Mouse (Mus musculus): ENCODE data around the gene Fanca. TPM values are rescaled to one million over a fixed set of nuclear protein-coding genes. Genes with fewer than 3 reads are reported as not detected.

The Fanca gene
- polyA plus RNA-seq, 1 experiment from 2014 or later, result 35.3 TPM

DNA sequence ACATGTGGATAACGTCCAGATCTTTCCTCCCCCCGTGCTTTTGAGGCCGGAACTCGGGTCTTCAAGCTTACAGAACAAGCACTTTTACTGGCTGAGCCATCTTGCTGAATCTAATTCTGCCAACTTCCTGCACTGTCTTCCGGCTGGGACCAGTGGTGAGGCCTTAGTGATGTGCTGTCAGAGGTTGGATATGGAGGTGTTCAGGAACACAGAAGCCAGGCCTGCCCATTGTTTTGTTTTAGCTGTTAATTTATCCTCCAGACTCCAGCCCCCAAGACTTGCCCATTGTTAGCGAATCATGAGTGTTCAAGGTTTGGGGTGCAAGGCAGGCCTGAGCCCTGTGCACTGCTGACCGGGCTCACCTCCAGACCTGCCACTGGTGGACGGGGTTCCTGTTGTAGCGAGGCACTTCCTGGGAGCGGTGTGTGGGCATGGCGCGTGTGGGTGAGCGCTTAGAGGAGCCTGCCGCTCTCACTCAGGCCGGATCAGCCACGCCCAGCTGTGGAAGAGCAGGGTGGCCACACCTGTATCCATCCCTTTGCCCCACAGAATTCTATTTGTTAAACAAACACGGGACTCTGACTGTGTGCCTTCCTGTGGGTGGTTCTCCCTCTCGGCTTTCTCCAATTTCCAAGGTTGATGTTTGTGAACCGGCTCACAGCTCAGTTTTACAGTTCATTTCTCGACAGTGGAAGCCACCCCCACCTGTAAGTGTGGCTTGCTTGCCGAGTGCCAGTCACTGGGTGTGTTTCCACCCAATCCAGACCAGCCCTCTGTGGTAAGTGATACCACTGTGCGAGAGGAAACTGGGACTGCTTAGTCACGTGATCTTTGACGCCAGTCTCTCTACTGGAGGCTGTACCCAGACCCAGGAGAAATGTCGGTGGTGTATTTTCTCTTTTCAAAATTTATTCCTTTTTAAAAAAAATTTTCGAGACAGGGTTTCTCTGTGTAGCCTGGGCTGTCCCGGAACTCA, 23.0 kb upstream of the Fanca start:
- H3K4me1 ChIP-seq (replicated peaks), result 0 out of 2 replicates have a peak, but pooled peaks cover 7% of the 10 kb centered on the region
- H3K9me3 ChIP-seq, result peaks cover 6% of the 10 kb centered on the region; the same call in 1 of the 2 replicates
- DNase-seq (ENCODE audit: low spot score), result no peak

DNA sequence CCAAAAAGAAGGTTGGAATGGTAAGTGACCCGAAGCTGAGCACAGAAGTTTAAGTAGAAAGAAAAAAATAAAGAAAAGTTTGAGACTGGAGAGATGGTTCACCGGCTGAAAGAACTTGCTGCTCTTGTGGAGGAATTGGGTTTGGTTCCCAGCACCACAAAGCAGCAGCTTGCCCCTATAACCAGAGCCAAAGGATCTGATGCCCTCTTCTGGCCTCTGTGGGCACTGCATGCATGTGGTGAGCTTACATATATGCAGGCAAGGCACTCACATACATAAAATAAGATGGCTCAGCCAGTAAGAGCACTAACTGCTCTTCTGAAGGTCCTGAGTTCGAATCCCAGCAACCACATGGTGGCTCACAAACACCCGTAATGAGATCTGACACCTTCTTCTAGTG, 21.7 kb upstream of the Fanca start:
- H3K27ac ChIP-seq, result no peak overlapping the region
- DNase-seq (ENCODE audit: low spot score), result no peak
- peaks cover 6% of the 10 kb centered on the region; the same call in 1 of the 2 replicates for H3K9me3 ChIP-seq
- H3K27me3 ChIP-seq (ENCODE audit: insufficient read depth, poor library complexity, severe bottlenecking), result no peaks in the 10 kb centered on the region
- WGBS, result 96% methylated on average over 4 of the region's 4 CpGs
- 0 out of 2 replicates have a peak, but pooled peaks cover 7% of the 10 kb centered on the region for H3K4me1 ChIP-seq (replicated peaks)
- no peak overlapping the region for H3K4me3 ChIP-seq
- H3K36me3 ChIP-seq, result peaks cover 18% of the 10 kb centered on the region

More for the DNA sequence above, 23.0 kb upstream of the Fanca start:
- Histone ChIP-seq H3K36me3 (peaks cover 18% of the 10 kb centered on the region), H3K27me3 (ENCODE audit: insufficient read depth, poor library complexity, severe bottlenecking) (no peaks in the 10 kb centered on the region), H3K27ac (no peak overlapping the region), H3K4me3 (no peak overlapping the region)
- 86% methylated on average over 27 of the region's 27 CpGs for WGBS

DNA sequence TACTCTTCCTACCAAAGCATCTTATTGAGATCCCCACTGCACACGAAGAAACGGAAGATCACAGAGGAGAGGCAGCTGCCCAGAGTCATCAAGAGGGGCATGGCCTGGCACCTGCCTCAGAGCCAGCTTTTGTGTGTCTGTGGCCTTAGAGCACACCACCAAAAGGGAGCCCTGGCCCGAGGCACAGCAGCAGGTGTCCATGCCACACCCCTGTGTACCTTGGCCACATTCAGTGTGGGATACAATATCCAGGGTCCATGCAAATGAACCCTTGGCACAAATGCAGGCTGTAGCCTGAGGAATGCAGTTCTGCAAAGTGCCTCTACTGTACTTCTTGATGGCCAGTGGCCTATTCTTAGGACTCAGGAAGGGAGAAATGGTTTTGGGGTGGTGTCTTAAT, 19.1 kb upstream of the Fanca start:
- no peak overlapping the region for H3K27ac ChIP-seq

DNA sequence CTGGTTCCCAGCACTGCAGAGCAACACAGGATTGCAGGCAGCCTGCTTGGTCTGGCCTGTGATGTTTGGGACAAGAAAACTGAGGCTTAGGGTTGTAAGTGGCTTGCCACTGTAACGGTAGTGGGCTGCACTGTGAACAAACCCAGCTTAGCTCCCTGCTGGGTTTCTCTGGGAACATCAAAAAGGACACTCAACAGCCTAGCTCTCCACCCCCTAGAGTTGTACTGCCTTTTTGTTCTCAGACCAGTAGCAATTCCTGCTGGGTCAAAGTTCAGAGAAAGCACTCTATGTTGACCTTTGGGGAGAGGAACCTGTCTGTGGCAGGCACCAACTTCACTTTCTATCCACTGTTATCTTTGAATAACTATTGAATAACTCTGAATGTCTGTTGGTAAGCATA, 16.1 kb upstream of the Fanca start:
- WGBS, result 0% methylated on average over 1 of the region's 1 CpGs
- 0 out of 2 replicates have a peak, but pooled peaks cover under 1% of the 10 kb centered on the region for H3K36me3 ChIP-seq
- H3K27ac ChIP-seq, result peak overlapping the region; percentile 90
- peak overlapping the region; percentile 87 for H3K4me3 ChIP-seq
- H3K9me3 ChIP-seq, result no peaks in the 10 kb centered on the region
- H3K4me1 ChIP-seq (replicated peaks), result peaks cover 33% of the 10 kb centered on the region
- DNase-seq (ENCODE audit: low spot score), result no peak
- peaks cover 22% of the 10 kb centered on the region for H3K27me3 ChIP-seq (ENCODE audit: insufficient read depth, poor library complexity, severe bottlenecking)

More for the DNA sequence above, 19.1 kb upstream of the Fanca start:
- peaks cover 25% of the 10 kb centered on the region for H3K4me1 ChIP-seq (replicated peaks)
- H3K4me3 ChIP-seq, result no peak overlapping the region
- peaks cover 18% of the 10 kb centered on the region for H3K36me3 ChIP-seq
- peaks cover 6% of the 10 kb centered on the region; the same call in 1 of the 2 replicates for H3K9me3 ChIP-seq
- no peak for DNase-seq (ENCODE audit: low spot score)
- peaks cover 15% of the 10 kb centered on the region for H3K27me3 ChIP-seq (ENCODE audit: insufficient read depth, poor library complexity, severe bottlenecking)
- WGBS, result 85% methylated on average over 3 of the region's 3 CpGs

DNA sequence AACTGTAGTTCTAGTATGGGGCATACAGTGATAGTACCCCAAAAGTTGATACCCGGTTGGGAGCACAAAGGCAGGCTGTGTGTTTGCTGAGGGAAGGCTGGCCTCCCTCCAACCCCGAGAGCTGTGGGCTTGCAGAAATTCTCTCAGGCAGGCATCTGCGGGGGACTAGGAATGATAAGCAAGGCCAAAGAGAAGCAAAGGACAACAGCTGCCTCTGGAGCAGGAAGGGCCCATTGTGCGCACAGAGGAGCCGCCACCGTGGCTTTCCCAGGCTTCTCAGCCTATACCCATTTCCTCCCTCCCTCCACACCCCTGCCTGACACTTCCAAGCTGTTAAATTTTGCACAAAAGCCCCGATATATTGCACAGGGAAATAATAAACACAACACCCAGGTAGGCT, 15.5 kb upstream of the Fanca start:
- WGBS, result 3% methylated on average over 7 of the region's 7 CpGs
- Histone ChIP-seq H3K27me3 (ENCODE audit: insufficient read depth, poor library complexity, severe bottlenecking) (peaks cover 22% of the 10 kb centered on the region), H3K4me3 (peak overlapping the region; percentile 87), H3K4me1 (replicated peaks) (peaks cover 33% of the 10 kb centered on the region), H3K27ac (peak overlapping the region; percentile 90), H3K9me3 (no peaks in the 10 kb centered on the region), H3K36me3 (no peaks in the 10 kb centered on the region)
- DNase-seq (ENCODE audit: low spot score), result no peak

DNA sequence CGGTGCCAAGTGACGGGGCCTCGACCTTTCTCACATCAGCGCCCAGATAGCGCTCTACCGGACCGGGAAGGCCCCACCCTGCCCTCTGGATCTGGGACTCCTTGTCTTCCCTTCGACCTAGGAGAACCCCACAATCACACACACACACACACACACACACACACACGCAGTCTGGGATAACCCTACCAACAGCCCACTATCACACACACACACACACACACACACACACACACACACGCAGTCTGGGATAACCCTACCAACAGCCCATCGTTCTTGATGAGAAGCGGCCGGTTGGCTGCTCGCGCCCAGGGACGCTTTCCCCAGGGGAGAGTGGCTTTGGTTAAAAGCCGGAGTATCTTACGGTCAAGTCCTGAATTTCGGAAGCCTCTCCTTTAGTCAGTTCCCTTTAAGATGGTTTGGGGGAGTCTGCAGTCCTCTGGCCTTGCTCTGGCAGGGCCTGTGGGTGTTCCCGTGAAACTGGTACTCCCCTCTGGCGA, 14.8 kb upstream of the Fanca start:
- no peaks in the 10 kb centered on the region for H3K36me3 ChIP-seq
- H3K9me3 ChIP-seq, result no peaks in the 10 kb centered on the region
- H3K4me3 ChIP-seq, result peak overlapping the region; percentile 87
- no peak for DNase-seq (ENCODE audit: low spot score)
- peaks cover 22% of the 10 kb centered on the region for H3K27me3 ChIP-seq (ENCODE audit: insufficient read depth, poor library complexity, severe bottlenecking)
- peaks cover 33% of the 10 kb centered on the region for H3K4me1 ChIP-seq (replicated peaks)
- WGBS, result 2% methylated on average over 21 of the region's 21 CpGs
- peak overlapping the region; percentile 90 for H3K27ac ChIP-seq

DNA sequence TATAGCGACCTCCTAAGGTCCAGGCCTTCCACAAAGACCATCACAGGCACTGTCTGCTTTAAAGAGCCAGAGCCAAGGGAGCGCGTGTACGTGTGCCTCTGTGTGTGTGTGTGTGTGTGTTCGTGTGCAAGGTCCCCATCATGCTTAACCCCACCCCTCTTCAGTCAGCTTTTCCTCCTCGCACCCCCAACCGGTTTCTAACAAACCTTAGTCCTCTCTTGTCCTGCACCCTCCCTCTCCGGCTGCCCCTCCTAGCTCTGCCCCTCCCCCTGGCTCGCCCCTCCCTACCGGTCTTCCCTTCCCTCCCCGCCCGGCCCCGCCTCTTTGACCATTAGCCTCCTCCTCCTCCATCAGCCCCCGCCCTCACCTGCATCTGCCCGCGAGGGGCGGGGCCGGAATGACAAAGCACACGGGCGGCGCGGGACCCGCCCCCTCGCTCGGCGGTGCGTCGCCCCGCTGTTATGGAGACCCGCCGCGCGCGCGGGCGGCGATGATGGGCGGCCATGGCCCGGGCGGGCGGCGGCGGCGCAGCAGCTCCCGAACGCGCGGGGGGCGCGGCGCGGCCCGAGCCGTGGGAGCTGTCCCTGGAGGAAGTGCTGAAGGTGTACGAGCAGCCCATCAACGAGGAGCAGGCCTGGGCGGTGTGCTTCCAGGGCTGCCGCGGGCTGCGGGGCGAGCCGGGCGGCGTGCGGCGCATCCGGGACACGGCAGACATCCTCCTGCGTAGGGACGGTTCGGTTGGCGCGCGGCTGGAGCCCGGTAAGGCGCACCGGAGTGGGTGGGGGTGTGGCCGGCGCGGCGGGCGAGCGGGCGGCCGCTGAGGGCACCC, 14.1 kb upstream of the Fanca start, which contains the start of gene Spire2:
Spire2 (plus strand) TSS at position 452 of the 829 bp plus-strand sequence.
- peaks cover 35% of the 10 kb centered on the region for H3K4me1 ChIP-seq (replicated peaks)
- peak; percentile 86 for DNase-seq (ENCODE audit: low spot score)
- H3K27me3 ChIP-seq (ENCODE audit: insufficient read depth, poor library complexity, severe bottlenecking), result peaks cover 22% of the 10 kb centered on the region
- no peaks in the 10 kb centered on the region for H3K36me3 ChIP-seq
- no peaks in the 10 kb centered on the region for H3K9me3 ChIP-seq
- peak within 1 kb of the TSS; percentile 87 for H3K4me3 ChIP-seq
- H3K27ac ChIP-seq, result peak within 1 kb of the TSS; percentile 90
- WGBS, result under 1% methylated on average over 84 of the region's 85 CpGs

DNA sequence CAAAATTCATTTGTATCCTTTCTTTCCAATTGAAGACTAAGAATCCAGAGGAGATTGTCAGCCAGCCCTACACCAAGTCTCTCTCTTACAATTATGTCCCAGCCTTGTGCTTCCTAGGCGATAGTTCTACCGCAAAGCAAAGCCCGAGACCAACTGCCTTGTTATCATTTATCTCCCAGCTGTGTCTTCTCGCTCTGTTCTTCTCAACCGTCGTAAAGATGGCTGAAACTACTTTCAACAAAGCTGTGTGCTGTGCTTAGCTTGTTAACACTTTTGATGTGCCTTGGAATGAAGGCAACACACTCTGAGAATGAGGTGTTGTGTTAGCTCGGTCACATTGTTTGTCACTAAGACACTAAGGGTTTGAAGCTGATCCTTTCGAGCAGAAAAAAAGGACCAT, 13.4 kb upstream of the Fanca start:
- DNase-seq (ENCODE audit: low spot score), result no peak
- Histone ChIP-seq H3K27me3 (ENCODE audit: insufficient read depth, poor library complexity, severe bottlenecking) (peaks cover 22% of the 10 kb centered on the region), H3K9me3 (no peaks in the 10 kb centered on the region), H3K27ac (peak overlapping the region; percentile 90), H3K36me3 (no peaks in the 10 kb centered on the region), H3K4me1 (replicated peaks) (peaks cover 38% of the 10 kb centered on the region), H3K4me3 (peak overlapping the region; percentile 87)
- 40% methylated on average over 8 of the region's 8 CpGs for WGBS

DNA sequence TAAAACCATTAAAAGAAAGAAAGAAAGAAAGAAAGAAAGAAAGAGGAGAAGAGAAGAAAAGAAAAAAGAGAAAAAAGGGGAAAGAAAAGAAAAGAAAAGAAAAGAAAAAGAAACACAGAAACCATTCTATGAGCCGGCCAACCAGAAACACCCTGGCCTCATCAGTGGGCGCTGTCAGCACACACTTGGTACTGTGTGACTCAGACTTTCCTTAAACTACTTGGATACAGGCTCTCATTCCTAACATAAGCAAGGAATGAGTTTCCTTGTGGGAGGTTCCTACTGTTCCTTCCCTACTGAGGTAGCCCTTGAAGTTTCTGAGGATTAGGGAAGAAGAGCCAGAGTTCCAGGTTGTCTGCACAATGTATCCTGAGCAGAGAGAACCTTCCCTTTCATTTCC, 12.9 kb upstream of the Fanca start:
- peak overlapping the region; percentile 90; the same call in 1 of the 2 replicates for H3K27ac ChIP-seq
- WGBS, result 82% methylated on average over 2 of the region's 2 CpGs

DNA sequence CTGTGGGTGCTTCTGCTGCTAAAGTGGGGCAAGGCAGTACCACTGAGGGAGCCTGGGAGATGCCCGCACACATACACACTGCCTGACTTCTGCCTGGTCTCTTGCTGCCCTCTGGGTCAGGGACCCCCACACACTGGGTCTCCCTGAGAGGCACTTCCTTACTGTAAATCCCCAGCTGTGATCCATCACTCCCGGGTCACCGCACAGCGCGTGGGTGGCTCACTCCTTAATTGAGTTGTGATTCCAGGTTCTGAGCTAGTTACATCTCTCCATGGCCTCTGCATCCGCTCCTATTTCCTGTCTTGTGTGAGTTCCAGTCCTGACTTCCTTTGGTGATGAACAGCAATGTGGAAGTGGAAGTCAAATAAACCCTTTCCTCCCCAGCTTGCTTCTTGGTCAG, 12.3 kb upstream of the Fanca start:
- Histone ChIP-seq H3K27me3 (ENCODE audit: insufficient read depth, poor library complexity, severe bottlenecking) (peaks cover 22% of the 10 kb centered on the region), H3K9me3 (no peaks in the 10 kb centered on the region), H3K36me3 (no peaks in the 10 kb centered on the region), H3K4me1 (replicated peaks) (peaks cover 38% of the 10 kb centered on the region), H3K4me3 (no peak overlapping the region), H3K27ac (no peak overlapping the region)
- DNase-seq (ENCODE audit: low spot score), result no peak
- 83% methylated on average over 6 of the region's 6 CpGs for WGBS

More for the DNA sequence above, 12.9 kb upstream of the Fanca start:
- DNase-seq (ENCODE audit: low spot score), result no peak
- no peak overlapping the region for H3K4me3 ChIP-seq
- peaks cover 22% of the 10 kb centered on the region for H3K27me3 ChIP-seq (ENCODE audit: insufficient read depth, poor library complexity, severe bottlenecking)
- no peaks in the 10 kb centered on the region for H3K36me3 ChIP-seq
- no peaks in the 10 kb centered on the region for H3K9me3 ChIP-seq
- peaks cover 38% of the 10 kb centered on the region for H3K4me1 ChIP-seq (replicated peaks)

DNA sequence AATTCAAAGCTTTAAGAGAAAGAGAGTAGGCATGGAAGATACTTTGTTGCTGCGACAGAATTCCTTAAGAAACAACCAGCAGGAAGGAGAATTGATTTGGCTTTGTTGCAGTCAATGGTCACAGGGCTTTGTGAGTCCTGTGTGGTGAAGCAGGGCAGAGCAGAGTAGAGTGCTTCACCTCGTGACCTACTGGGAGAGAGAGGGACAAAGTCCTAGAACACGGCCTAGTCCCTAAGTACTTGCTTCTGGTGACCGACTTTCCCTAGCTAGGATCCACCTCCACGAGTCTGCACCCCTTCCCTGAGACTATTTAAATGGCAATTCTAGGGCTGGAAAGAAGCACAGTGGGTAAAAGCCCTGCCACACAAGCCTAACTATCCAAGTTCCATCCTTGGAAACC, 11.6 kb upstream of the Fanca start:
- WGBS, result 60% methylated on average over 5 of the region's 5 CpGs
- H3K9me3 ChIP-seq, result no peaks in the 10 kb centered on the region

DNA sequence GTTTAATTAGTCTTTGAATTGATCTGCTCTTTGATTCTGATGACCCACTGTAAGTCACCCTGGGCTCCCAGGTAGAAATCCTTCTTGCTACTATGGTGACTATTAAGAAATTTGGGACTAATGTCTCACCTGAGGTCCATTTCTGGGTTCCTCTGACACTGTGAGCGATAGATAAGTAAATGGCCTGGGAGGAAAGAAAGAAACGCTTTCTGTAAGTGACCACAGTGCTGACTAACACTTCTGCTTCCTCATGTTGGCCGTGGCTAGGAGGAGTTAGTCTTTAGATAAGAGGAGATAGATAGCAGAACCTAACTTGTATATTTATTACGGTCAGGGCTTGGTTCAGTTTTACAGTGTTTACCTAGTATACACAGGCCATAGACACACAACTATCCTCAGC, 11.0 kb upstream of the Fanca start:
- Histone ChIP-seq H3K36me3 (no peaks in the 10 kb centered on the region), H3K27me3 (ENCODE audit: insufficient read depth, poor library complexity, severe bottlenecking) (peaks cover 22% of the 10 kb centered on the region)
- 88% methylated on average over 4 of the region's 4 CpGs for WGBS

More for the DNA sequence above, 11.6 kb upstream of the Fanca start:
- Histone ChIP-seq H3K27me3 (ENCODE audit: insufficient read depth, poor library complexity, severe bottlenecking) (peaks cover 22% of the 10 kb centered on the region), H3K4me1 (replicated peaks) (peaks cover 38% of the 10 kb centered on the region), H3K4me3 (no peak overlapping the region), H3K27ac (no peak overlapping the region), H3K36me3 (no peaks in the 10 kb centered on the region)
- DNase-seq (ENCODE audit: low spot score), result no peak

More for the DNA sequence above, 11.0 kb upstream of the Fanca start:
- Histone ChIP-seq H3K9me3 (no peaks in the 10 kb centered on the region), H3K27ac (no peak overlapping the region), H3K4me3 (no peak overlapping the region), H3K4me1 (replicated peaks) (peaks cover 34% of the 10 kb centered on the region)
- no peak for DNase-seq (ENCODE audit: low spot score)

Measured in hindbrain, embryonic 10.5 days (tissue).